Mouse (Mus musculus) MN1 (cell line): Measurements from ENCODE around the gene Nlrc5.

Experiments
- DNase-seq: peaks from one replicate; pipeline ENCODE4 v3.0.0-alpha.2; 2016; ENCODE audit warnings: low spot score

Gene Nlrc5

DNA sequence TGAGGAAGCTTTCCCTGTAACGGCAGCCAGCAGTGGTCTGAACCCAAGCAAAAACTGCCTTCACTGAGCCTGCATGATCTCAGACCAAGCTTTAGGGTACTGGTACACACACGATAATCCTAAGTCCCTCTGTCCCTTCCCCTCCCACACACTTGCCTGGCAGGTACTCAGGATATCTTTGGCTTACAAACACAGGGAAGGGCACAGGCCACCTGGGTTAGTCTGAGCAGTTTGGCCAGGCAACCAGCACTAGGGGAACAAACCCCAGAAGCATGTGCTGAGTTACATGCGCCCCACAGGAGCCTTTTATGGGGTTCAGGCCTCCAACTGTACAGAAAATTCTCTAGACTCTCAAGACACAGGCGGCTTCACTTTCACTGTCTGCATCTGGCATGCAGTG is 95.7 kb downstream of the Nlrc5 start:
- no peak for DNase-seq

- no peak for DNase-seq
Observed at GRCm38 (mm10) chr8:94530643-94531042, 96.5 kb downstream of the Nlrc5 start.

DNA sequence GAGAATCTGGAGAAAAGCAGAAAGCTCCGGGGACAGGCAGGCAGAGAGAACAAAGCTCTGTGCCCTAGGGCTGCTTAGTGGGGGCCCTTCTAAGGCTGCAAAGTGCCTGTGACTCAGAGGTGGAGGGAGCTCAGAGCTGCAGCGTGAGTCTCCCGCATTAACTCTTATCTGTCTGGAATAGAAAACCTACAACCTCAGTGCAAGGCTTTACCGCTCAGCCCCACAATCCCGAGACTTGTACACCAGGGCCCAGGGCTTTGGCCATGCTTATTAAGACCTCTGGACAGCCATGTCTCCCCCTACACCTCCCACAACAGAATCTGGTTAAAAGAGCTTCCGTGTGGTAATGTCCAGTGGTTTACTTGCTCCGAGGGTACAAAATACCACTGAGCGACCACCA is 97.8 kb downstream of the Nlrc5 start:
- DNase-seq = peak; percentile 23

DNA sequence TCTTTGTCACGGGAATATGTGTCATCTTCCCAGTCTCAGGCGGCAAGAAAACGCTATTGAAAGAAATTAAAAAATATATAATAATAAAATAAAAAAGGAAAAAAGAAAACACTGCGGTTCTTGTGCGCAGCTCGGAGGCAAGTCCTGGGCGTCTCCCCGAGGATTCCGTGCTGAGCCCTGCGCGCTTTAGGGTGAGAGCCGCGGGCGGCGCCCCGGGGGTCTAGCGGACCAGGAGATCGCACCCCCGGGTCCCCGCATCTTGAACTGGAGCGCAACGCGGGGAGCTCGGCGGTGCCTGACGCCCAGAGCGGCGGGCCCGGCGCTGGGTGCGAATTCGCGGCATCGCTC is 98.3 kb downstream of the Nlrc5 start:
- DNase-seq = no peak

DNA sequence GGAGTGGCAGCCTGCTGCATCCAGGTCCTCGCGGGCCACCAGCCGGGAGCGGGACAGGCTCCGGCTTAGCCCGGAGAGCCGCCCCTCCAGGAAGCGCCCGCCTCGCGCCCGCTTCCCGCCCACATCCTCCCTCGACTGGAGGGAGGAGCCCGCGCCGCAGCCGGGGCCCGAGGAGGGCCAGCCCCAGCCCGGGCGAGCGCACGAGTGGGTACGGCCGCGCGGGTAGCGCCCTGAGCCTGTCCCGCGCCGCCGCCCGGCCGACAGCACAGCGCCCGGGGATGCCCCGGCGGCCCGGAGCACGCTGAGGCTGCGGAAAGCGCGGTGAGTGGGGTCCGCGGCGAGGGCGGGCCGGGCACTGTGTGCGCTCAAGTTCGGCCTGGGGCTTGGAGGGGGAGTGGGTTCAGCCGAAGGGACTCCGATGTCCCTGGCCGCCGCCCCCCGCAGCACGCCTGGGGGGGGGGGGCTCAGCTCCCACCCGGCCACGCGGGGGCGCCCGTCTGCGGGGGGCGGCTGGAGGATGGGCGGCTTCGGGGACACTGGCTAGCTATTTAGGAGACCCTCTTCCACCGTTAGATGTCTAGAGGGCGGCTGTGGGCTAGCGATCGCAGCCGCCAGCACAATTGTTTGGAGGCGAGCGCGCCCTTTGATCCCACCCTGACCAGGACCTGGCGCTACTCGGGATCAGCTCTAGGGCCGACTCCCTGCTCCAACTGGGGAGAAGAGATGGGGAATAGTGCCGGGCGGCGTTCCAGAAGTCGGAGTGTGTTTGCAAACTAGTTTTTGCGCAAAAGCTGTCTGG is 98.9 kb downstream of the Nlrc5 start, which contains the start of gene Cpne2:
Gene Cpne2, plus strand, starts transcription at position 118 of the 799 bp plus-strand sequence.
- DNase-seq = peak; percentile 57

- DNase-seq = peak; percentile 38
Observed at GRCm38 (mm10) chr8:94534612-94535011, 100.5 kb downstream of the Nlrc5 start.

DNA sequence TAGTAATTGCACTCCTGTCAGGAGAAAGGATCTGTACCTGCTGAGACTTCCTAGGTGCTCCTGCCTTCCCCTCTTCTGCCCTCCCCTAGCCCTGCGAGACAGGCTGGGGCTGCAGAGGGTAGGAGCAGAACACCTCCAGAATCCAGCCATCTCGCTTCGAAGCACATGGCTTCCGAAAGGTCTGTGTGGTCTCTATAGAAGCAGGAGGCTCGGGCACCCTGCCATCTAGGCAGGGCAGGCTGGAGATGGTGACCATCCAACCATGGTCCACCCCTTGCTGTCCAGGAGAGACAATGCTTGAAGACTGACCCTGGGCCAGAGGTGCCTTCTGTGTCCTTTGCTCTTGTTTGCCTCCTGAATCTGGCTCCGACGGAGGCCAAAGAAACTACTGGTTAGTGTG is 101.5 kb downstream of the Nlrc5 start:
- DNase-seq = no peak

GRCm38 (mm10) chr8:94537456-94537855 is 103.3 kb downstream of the Nlrc5 start:
- no peak for DNase-seq

- DNase-seq = no peak
Observed at GRCm38 (mm10) chr8:94540025-94540424, 105.9 kb downstream of the Nlrc5 start.

DNA sequence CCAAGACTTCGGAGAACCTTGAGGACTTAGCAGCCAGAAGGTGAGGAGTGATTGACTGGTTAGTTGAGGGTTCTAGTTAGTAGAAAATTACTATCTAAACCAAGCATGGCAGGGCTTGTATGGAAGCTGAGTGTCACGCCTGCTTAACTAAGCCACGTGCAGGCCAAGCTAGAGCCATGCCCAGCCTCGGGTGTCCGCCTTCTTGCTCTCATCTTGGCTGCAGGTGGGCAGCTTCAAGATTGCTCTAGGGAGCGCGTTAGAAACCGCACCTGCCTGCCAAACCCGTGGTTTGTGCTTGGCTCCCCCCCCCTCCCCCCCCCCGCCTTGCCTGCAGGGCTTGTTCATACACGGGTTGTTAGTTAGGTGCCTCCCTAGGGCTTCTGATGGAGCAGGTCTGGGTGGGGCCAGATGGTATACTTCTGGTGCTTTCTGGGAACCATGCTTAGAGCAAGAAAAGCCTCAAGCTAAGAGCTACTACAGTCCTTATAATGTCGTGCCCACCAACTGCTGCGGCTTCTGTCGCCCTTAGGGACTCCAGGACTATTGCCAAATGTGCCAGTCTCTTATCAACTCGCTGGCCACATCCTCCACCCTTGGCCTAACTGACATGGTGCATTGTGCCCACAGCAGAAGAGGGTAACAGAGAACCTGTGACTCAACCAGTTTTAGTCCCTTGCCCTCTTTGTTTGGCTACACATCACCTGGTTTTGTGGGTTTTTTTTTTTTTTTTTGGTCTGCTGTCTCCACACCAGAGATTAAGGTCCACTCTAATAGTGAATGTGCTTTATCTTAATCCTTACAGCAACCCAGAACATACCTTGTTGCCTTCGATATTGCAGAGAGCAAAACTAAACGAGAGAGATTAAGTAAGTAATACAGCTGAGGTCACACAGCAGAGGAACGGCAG is 107.0 kb downstream of the Nlrc5 start:
- no peak for DNase-seq

GRCm38 (mm10) chr8:94543981-94544380 is 109.8 kb downstream of the Nlrc5 start:
- no peak for DNase-seq

DNA sequence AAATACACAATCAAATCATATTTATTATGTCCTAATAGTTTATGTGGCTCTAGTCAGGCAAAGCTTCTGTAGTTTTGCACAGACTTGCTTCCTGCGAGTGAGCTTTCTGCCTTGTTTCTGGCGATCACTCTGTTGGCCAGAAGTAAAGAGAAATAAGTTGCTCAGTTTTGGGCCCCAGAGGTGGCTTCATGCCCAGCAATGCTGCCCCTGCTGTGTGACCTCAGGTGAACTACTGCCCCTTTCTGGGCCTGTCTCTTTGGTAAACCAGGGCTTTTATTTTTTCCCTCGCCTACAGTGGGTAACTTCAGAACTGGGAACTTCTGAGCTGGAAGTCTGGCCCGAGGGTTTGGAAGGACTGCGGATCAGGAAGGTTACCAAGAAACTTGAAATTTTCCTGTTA is 114.9 kb downstream of the Nlrc5 start:
- DNase-seq = no peak

- no peak for DNase-seq
Observed at GRCm38 (mm10) chr8:94549482-94549881, 115.3 kb downstream of the Nlrc5 start.

DNA sequence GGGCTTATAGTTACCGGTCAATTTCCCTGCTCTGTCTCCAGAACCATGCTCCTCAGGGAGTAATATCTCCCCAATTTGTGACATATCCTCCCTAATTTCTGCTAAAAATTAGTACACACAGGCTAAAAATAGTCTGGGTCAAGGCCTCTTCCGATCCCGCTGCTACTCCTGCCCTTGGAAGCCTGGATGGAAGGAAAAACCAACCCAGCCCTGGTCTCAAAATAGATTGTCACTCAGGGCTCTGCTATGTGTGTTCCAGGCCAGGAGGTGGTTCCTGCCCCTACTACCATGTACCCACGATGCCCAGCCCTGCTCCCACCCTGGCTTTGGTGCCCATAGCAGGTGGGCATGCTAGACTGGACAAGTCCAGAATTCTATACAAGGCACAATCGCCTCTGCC is 115.8 kb downstream of the Nlrc5 start:
- no peak for DNase-seq

DNA sequence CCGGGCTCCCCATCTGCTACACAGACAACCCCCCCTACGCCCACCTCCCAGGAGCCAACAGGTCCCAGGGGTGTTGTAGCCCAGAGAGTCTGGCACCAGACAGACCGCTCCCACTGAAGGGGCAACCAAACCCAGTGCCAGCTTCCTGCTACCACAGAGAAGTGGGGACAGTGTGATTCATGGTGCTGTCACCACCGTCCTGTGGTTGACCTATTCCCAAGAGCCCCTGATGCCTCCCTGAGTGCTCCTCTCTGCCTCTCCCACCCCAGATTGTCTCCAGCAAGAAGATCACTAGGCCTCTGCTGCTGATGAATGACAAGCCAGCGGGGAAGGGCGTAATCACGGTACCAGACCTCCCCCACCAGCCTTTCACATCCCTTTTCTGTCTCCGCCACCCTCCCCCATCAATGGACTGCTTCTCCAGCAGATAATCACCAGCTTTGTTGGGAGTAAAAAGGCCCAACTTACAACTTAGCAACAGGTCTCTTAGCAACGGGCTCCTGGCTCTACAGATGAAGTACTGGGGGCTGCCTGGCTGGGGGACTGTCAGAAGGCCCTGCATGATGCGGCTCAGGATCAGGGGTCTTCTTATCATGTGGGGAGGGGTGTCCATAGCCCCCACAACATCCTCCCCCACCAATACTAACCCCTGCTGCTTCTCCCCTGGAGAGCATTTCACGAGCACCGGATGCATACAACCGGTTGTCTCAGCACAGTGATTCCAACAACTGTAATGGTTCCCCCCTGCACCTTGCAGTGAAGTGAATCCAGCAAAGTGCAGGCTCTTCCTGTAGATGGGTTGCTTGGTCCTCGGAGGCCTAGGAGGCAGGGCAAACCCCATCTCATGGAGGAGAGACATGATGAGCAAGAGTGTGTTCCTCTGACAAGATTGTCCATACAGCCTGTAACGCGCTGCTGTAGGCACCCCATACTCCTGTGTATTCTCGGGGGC is 117.6 kb downstream of the Nlrc5 start:
- DNase-seq = no peak

GRCm38 (mm10) chr8:94552696-94553095 is 118.5 kb downstream of the Nlrc5 start:
- DNase-seq = no peak

DNA sequence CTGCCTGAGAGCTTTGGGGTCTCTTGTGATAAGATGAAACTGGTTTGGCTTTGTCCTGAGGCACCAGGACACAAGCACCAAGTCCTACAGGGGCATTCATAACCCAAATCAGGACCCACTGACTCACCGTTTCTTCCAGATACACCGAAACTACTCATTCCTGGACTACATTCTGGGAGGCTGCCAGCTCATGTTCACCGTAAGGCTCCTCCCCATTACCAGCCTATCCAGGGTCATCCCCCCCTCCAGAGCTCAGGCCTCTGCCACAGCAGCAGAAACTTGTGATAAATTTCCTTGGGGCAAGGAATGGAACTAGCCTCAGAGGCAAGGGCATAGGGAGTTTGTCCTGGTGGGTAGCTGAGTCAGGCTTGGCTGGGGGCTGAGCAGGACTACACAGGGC is 123.1 kb downstream of the Nlrc5 start:
- peak; percentile 37 for DNase-seq

GRCm38 (mm10) chr8:94561256-94561655 is 127.1 kb downstream of the Nlrc5 start:
- no peak for DNase-seq

- peak; percentile 50 for DNase-seq
Observed at GRCm38 (mm10) chr8:94564421-94564820, 130.3 kb downstream of the Nlrc5 start.

GRCm38 (mm10) chr8:94566033-94566432 is 131.9 kb downstream of the Nlrc5 start:
- no peak for DNase-seq

GRCm38 (mm10) chr8:94566446-94567158 is 132.4 kb downstream of the Nlrc5 start:
- no peak for DNase-seq
